Mouse (Mus musculus): ENCODE results near the gene Kcnh2. TPM values are rescaled to one million over a fixed set of nuclear protein-coding genes. Genes with fewer than 3 reads are reported as not detected.

Gene Kcnh2
- total RNA-seq, 2 experiments from 2014 or later, result 29.6 to 36.2 TPM

DNA sequence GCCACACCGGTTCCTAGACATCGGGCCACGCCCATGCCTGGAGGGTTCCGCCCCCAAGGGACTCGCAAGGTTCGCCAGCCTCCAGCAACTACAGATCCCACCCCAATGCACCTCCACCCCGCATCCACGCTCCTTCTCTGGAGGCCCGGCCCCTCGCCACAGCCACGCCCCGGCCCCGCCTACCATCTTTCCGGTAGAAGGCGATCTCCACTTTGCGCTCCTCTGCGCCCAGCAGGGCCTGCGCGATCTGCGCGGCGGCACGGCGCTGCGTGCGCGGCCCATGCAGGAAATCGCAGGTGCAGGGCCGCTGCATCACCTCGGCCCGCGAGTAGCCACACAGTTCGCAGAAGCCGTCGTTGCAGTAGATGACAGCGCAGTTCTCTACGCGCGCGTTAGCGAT is 3.3 kb downstream of the Kcnh2 start:
- DNase-seq (ENCODE audit: low spot score in 2 of 2), result peak; percentile 71 to 76

DNA sequence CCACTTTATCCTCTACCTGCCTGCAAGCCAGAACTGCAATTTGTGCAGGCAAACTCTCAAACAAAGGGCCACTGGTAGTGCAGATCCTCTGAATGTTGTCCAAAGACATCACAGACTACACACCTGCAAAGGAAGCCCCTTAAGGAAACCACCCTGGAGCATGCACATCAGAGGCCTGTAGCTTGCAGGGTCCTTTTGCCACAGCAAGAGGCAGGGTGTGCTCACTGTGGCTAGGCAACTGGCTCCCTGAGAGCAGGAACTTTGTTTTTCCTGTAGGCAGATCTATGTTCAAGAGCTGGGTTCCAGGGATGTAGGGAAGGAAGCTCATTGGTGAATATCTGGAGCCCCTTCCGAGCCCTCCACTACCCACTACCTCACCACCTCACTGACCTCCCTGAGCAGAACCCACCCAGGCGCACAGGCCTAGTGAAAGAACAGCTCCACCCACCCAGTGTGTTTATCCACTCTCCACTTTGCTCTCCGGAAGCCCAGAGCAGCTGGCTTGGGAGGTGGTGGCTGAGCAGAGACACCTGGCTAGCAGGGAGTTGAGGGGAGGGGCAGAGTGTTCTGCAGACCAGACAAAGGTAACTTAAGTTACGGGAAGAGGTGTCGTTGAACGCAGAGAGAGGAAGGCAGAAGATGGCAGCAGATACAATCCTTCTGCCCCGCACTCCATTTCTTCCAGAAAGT is 4.1 kb downstream of the Kcnh2 start:
- DNase-seq (ENCODE audit: low spot score in 2 of 2), result no peak

GRCm38 (mm10) chr5:24346313-24346712 is 5.1 kb downstream of the Kcnh2 start:
- DNase-seq (ENCODE audit: low spot score in 2 of 2), result no peak

DNA sequence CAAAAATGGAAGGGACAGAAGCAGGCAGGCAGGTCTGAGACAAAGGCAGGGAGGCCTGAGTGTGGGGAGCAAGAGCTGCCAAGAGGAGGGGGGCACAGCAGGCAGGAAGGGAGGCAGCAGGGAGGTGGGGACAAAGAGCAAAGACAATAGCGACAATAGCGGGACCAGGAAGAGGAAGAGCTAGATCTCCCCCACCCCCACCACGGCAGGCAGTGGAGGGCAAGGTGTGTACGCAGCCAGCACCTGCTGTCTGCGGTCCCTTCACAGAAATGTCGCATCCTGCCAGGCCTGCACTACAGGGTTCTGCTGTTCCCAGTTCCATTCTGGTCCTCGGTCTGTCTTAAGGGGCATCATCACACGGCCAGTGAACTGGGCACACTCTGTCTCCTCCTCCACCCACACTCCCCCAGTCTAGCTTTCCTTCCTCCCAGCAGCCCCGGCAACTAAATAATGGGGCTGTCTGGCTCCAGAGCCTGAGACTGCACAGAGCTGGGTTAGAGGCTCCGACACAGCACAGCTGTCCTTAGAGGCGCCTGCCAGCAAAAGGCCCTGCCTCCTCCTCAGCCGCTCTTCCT is 6.8 kb downstream of the Kcnh2 start:
- DNase-seq (ENCODE audit: low spot score in 2 of 2), result peak in 1 of 2 experiments; percentile 20

- DNase-seq (ENCODE audit: low spot score in 2 of 2), result no peak
These were observed 7.4 kb downstream of the Kcnh2 start for GRCm38 (mm10) chr5:24343977-24344436.

DNA sequence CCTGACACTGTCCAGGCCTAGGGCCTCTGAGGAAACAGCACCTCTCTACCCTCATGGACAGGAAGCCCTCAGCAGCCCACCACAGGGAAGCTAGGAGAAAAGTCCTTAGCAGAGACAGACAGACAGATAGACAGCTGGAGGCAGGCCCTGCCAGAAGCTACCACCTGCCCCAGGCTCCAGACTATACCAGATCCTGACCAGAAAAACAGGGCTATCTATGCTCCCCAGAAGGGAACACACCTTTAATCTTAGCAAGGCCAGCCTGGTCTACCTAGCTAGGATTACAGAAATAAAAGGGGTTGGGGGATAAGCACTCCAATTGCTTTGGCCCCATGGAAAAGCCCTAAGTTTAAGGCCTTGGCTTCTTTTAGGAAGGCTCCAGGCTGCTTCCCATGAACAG is 8.0 kb downstream of the Kcnh2 start:
- no peak for DNase-seq (ENCODE audit: low spot score in 2 of 2)

- no peak for DNase-seq (ENCODE audit: low spot score in 2 of 2)
These were observed 8.4 kb downstream of the Kcnh2 start for GRCm38 (mm10) chr5:24342966-24343365.

DNA sequence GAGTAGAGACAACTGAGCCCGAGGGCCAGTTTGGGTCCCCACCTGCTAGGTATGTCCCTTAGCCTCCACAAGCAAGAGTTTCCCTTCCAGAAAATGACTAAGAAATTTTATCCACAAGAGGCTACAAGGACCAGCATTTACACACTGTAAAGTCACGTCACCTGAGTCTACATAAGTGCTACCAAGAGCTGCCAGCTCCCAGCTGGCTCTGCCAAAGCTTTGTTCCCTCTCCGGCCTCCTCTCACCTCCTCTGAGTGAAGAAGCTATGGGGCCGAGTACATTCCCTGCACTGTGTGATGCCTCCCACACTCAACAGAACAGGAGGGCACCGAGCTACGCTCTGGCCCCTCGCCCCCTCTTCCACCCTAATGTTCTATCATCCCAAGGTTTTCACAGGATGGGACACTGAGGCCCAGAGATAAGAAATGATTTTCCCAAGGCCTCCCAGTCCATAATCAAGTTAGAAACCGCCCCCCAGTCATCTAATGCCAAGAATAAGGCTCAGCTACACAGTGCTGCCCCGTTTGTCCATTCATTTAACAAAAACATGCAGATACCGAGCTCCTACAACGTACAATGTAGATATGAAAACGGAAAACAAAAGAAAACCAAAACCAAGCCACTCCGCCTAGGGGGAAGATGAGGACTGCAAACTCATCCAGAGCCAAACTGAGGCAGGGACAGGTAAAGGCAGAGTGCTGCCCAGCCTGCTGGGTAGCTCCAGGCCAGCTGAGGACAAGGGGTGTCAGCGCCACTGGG is 9.0 kb downstream of the Kcnh2 start:
- no peak for DNase-seq (ENCODE audit: low spot score in 2 of 2)

DNA sequence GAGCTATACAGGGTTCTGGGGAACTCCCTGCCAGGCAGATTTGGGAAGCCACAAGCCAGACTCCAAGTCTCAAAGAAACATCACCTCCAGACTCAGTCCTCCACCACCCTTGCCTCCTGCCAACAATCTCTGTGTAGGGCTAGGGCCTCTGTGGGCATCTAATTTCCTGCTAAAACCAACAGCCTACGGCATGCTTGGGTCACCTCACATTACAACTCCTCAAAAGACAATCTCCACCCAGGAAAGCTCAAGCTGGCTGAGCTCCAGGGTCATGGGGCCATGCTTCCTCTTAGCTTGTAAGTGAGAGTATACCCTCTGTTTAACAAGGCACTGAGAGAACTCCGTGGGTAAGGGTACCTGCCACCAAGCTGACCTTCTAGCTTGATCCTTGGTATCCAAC is 13.6 kb downstream of the Kcnh2 start:
- no peak for DNase-seq (ENCODE audit: low spot score in 2 of 2)

DNA sequence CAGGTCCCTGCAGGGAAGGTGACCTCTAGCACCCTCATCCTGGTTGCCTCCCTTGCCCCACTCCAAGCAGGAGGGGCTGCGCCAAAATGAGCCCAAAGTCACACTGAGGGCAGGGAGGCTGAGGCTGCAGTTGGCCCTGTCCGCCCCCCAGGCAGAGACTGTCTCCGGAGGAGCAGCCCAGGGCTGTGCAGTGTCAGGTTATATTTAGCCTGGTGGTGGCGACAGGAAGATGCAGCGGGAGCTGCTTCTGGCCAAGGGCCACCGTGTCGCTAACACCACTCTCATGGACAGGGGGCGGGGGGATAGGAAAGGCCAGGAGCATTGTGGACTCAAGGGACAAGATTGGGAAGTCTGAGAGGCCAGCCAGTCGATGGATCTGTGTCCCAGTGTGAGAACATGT is 14.0 kb downstream of the Kcnh2 start:
- no peak for DNase-seq (ENCODE audit: low spot score in 2 of 2)

DNA sequence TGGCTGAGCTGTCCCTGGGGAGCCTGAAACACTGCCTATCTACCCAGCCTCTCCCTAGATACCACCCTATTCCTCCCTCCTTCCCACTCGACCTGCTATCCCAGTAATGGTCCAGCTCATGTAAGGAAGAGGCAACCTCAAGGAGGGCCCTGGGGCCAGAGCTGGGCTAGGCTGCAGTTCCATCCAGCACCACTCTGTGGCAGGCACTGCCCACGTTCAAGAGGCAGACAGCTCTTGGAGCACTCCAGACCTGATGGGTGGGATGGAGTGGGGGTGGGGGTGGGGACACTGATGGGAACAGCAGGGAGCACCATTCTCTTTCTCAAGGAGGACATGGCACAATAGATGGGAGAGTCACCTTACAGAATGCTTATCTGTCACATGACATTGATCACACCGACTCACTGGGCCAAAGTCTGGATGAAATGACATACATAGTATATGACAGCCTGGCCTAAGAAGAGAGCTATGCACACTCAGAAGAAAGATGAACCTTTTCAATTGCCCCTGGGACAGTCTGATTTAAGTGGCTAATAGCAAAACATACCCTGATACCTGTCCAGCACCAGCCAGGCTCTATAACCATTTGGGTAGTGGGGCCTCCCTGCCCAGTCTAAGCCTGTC is 15.4 kb downstream of the Kcnh2 start:
- DNase-seq (ENCODE audit: low spot score in 2 of 2), result peak; percentile 44 to 45

DNA sequence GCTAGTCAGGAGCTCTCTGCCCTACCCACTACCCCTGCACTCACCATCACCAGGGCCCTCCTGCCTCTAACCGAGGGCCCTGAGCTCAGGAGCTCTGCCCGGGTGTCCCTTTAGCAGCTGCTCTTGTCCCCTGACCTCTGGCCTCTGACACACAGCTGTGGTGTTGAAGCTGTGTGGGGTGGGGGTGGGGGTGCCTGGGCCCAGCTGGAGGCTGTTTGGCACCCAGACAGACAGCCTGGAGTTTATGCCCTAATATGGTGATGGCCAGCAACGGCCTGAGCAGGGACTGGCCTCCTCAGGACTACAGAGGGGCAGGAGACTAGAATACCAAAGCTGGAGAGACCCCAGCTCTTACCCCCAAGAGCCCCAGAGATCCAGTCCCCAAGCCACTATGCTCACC is 16.7 kb downstream of the Kcnh2 start:
- DNase-seq (ENCODE audit: low spot score in 2 of 2), result no peak

DNA sequence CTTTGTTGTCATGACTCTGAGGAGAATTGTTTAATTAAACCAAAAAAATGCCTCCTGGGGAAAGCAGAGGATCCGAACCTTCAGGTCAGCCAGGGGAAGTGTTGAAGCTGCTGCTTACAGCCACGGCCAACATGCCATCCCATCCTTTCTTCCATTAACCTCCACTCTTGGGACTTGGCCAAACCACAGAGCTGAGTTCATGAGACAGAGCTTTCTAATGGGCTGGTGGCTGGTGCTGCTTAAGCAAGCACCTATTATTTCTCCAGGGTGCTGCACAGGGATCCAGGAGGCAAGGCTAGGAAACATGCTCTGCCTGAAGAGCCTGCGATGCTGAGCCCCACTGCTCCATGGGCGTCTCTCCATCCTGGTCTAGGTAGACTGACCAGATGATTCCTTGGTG is 19.0 kb downstream of the Kcnh2 start:
- no peak for DNase-seq (ENCODE audit: low spot score in 2 of 2)

GRCm38 (mm10) chr5:24329965-24330298 is 21.5 kb downstream of the Kcnh2 start:
- DNase-seq (ENCODE audit: low spot score in 2 of 2), result no peak

- DNase-seq (ENCODE audit: low spot score in 2 of 2), result no peak
These were observed 22.0 kb downstream of the Kcnh2 start for GRCm38 (mm10) chr5:24329212-24329964.

DNA sequence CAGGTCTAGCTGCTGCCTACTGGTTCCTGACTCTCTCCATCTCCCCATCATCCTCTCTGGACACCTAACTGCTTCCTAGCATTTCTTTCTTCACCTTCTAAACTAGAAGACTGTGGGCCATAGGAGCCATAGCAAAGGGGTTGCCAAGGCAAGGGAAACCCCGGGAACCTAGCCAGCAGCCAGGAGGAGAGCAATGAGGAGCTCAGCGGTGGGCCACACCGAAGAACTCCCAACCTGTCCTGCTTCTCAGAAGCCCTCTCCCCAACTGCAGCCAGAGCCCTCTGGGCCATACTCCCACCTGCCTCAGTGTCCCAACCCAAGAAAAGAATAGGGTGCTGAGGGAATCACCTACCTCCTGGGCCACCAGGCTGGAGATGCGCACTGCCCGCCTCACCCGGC is 22.6 kb downstream of the Kcnh2 start:
- DNase-seq (ENCODE audit: low spot score in 2 of 2), result no peak

DNA sequence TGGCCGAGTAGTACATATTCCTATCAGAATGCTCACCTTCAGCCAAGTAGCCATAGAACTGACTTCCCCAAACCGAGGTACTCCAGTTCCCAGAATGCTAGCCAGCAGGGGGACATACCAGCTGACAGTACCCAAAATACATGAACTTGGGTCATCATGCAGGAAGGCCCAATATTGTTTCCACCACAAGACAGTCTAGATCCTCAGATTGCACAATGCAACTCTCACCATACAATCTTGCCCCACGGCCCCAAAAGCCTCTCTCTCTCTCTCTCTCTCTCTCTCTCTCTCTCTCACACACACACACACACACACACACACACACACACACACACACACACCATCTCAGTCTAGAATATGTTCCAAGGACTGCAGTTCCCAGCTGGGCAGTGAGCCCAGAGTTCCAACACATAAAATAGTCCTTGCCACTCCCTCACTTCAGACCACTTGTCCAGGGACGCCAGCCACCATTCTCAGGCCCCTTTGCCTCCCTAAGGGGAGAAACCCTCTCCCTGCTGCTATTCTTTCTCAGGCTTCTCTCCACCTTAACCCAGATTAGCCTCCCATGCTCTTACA is 24.5 kb downstream of the Kcnh2 start:
- DNase-seq (ENCODE audit: low spot score in 2 of 2), result no peak

- no peak for DNase-seq (ENCODE audit: low spot score in 2 of 2)
These were observed 25.1 kb downstream of the Kcnh2 start for GRCm38 (mm10) chr5:24326166-24326841.

- DNase-seq (ENCODE audit: low spot score in 2 of 2), result no peak
These were observed 26.2 kb downstream of the Kcnh2 start for GRCm38 (mm10) chr5:24325251-24325650.

Data from left cerebral cortex, adult 18-20 months (tissue).